Mouse (Mus musculus) midbrain, embryonic 14.5 days (tissue): Measurements from ENCODE around the gene Usp29. TPM values are rescaled to one million over a fixed set of nuclear protein-coding genes. Genes with fewer than 3 reads are reported as not detected.

ENCODE experiments used
- ATAC-seq: fragments of 200-750 bp; cut with Nextera tagmentation; 2 replicates; pipeline ENCODE4 v1.8.0; 2017; ENCODE audit warnings: moderate number of reproducible peaks, moderate library complexity; ENCODE audit not compliant: low FRiP score, low TSS enrichment
- DNase-seq: peaks from one replicate; pipeline ENCODE4 v3.0.0-alpha.2; 2015
- H3K27ac ChIP-seq: fragments of 300-500 bp; sonication (generic); replicated peaks from 2 replicates; pipeline ENCODE4 v1.5.1; 2014; ENCODE audit warnings: mild to moderate bottlenecking, low read depth, low read length, moderate library complexity
- H3K27me3 ChIP-seq: fragments of 300-500 bp; sonication (generic); 2 replicates; pipeline ENCODE4 v1.6.1; 2014; ENCODE audit warnings: low read length, control low read depth, mixed read lengths; ENCODE audit not compliant: control insufficient read depth, insufficient read depth
- H3K36me3 ChIP-seq: fragments of 300-500 bp; sonication (generic); 2 replicates; pipeline ENCODE4 v1.6.1; 2014; ENCODE audit warnings: low read length, control low read depth; ENCODE audit not compliant: control insufficient read depth, insufficient read depth
- H3K4me1 ChIP-seq: fragments of 300-500 bp; sonication (generic); 2 replicates; pipeline ENCODE4 v1.6.1; 2014; ENCODE audit warnings: mild to moderate bottlenecking, antibody characterized with exemption, low read length, control low read depth; ENCODE audit not compliant: control insufficient read depth, insufficient read depth
- H3K4me2 ChIP-seq: fragments of 300-500 bp; sonication (generic); 2 replicates; pipeline ENCODE4 v1.6.1; 2014; ENCODE audit warnings: mild to moderate bottlenecking, low read length, moderate library complexity
- H3K4me3 ChIP-seq: fragments of 300-500 bp; sonication (generic); replicated peaks from 2 replicates; pipeline ENCODE4 v1.5.1; 2014; ENCODE audit warnings: low read depth, low read length
- H3K9ac ChIP-seq: fragments of 300-500 bp; sonication (generic); replicated peaks from 2 replicates; pipeline ENCODE4 v1.6.1; 2014; ENCODE audit warnings: mild to moderate bottlenecking, low read length, moderate library complexity
- H3K9me3 ChIP-seq: fragments of 300-500 bp; sonication (generic); 2 replicates; pipeline ENCODE4 v1.6.1; 2016; ENCODE audit warnings: low read length, control low read depth, mixed read lengths; ENCODE audit not compliant: control insufficient read depth
- WGBS: fragments of 180-500 bp; shearing (Covaris S2); extraction: QIAGEN DNeasy Blood & Tissue Kit; methylation state at CpG from one replicate; pipeline ENCODE4 v1.1.7; 2014; 5-methylcytosine and 5-hydroxymethylcytosine counted together
- polyA plus RNA-seq: library from polyadenylated mRNA; unstranded; fragments of >200 nt; fragmentation: Nextera tagmentation; extraction: Ambion mirVana; gene quantifications from 2 replicates; pipeline ENCODE4 v1.2.1, GENCODE M21; 2014

Gene Usp29
- polyA plus RNA-seq = 31.6 and 35.0 TPM in 2 replicates

DNA sequence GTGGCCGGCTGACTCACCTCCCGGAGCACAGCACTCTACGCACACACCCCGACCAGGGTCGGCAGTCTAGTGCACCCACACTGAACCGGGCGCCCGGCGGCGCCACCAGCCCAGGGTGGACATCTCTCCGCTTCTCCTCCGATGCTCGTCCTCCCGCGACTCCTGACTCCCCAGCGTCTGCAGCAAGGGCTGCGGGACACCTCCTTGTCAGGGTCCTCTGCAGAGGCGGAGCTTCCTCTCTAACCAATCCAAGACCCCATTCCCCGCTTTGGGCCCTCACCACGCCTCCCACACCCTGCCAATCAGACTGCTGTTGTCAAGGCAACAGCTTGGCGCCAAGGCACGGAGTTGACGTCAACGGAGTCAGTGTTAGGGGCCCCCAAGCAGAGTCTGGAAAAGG, at the start of gene Usp29, which contains the start of gene Peg3:
Gene Usp29 (plus strand): TSS at position 338 of the 400 bp plus-strand sequence.
Gene Peg3 (minus strand): TSS at position 191 of the 400 bp plus-strand sequence.
- Histone ChIP-seq H3K27me3 (no peaks in the 10 kb centered on the region), H3K4me3 (peak within 1 kb of the TSS; percentile 56), H3K4me1 (no peaks in the 10 kb centered on the region), H3K9ac (peak within 1 kb of the TSS; percentile 64), H3K9me3 (peaks cover 30% of the 10 kb centered on the region), H3K27ac (peak within 1 kb of the TSS; percentile 87), H3K36me3 (peaks cover 4% of the 10 kb centered on the region; the same call in 1 of the 2 replicates), H3K4me2 (peak within 1 kb of the TSS; percentile 56)
- ATAC-seq (peak; percentile 46), DNase-seq (peak; percentile 94)
- 56% methylated on average over 24 of the region's 24 CpGs for WGBS

DNA sequence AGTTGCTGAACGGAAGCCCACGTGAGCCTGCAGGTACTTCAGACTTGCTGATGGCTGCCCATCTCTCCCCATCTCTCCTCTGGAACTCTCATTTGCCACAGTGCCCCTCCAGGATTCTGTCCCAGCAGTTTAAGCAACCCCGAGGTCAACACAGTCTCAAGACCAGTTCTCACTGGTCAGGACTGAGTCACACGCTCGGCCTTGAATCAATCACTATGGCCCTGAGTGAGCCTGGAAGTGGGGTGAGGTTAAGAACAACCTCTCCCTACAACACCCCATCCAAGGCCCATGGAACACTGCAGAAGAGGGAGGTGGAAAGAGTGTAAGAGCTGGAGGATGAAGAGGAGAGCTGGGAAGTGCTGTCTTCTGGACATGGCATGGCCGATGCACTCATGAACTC, 44.9 kb upstream of the Usp29 start:
- Histone ChIP-seq H3K27ac (no peak overlapping the region), H3K4me1 (no peaks in the 10 kb centered on the region), H3K4me2 (no peak overlapping the region), H3K27me3 (no peaks in the 10 kb centered on the region), H3K9me3 (no peaks in the 10 kb centered on the region), H3K4me3 (no peak overlapping the region), H3K9ac (no peak overlapping the region), H3K36me3 (no peaks in the 10 kb centered on the region)
- DNase-seq = no peak
- 94% methylated on average over 6 of the region's 6 CpGs for WGBS
- ATAC-seq = no peak

- no peaks in the 10 kb centered on the region for H3K4me1 ChIP-seq
- peak within 1 kb of the TSS; percentile 67 for H3K4me2 ChIP-seq
- ATAC-seq = peak; percentile 99
- no peaks in the 10 kb centered on the region for H3K27me3 ChIP-seq
- 11% methylated on average over 32 of the region's 32 CpGs for WGBS
- H3K4me3 ChIP-seq = peak within 1 kb of the TSS; percentile 42
- no peaks in the 10 kb centered on the region for H3K36me3 ChIP-seq
- peak within 1 kb of the TSS; percentile 14; the same call in 1 of the 2 replicates for H3K9ac ChIP-seq
- no peaks in the 10 kb centered on the region for H3K9me3 ChIP-seq
- DNase-seq = peak; percentile 96
- no peak within 1 kb of the TSS for H3K27ac ChIP-seq
Observed at GRCm38 (mm10) chr7:6696241-6697045, 33.9 kb upstream of the Usp29 start, which contains the start of gene Zim1. Gene Zim1 (minus strand): TSS chr7:6696450.

GRCm38 (mm10) chr7:6699230-6699629, 31.1 kb upstream of the Usp29 start:
- ATAC-seq (no peak), DNase-seq (no peak)
- no peak overlapping the region for H3K4me3 ChIP-seq
- WGBS = 86% methylated on average over 3 of the region's 3 CpGs
- H3K36me3 ChIP-seq = peaks cover 3% of the 10 kb centered on the region; the same call in 1 of the 2 replicates
- H3K27ac ChIP-seq = no peak overlapping the region
- H3K9me3 ChIP-seq = no peaks in the 10 kb centered on the region
- H3K4me2 ChIP-seq = no peak overlapping the region
- H3K4me1 ChIP-seq = no peaks in the 10 kb centered on the region
- no peak overlapping the region for H3K9ac ChIP-seq
- no peaks in the 10 kb centered on the region for H3K27me3 ChIP-seq

- WGBS = 95% methylated on average over 23 of the region's 23 CpGs
- H3K27ac ChIP-seq = no peak overlapping the region
- no peak overlapping the region for H3K9ac ChIP-seq
- no peak overlapping the region for H3K4me3 ChIP-seq
- H3K4me2 ChIP-seq = no peak overlapping the region
- no peak for DNase-seq
- H3K4me1 ChIP-seq = no peaks in the 10 kb centered on the region
- peaks cover 63% of the 10 kb centered on the region for H3K36me3 ChIP-seq
- no peaks in the 10 kb centered on the region for H3K9me3 ChIP-seq
- no peaks in the 10 kb centered on the region for H3K27me3 ChIP-seq
- ATAC-seq = no peak
Observed at GRCm38 (mm10) chr7:6707416-6708015, 22.9 kb upstream of the Usp29 start.

DNA sequence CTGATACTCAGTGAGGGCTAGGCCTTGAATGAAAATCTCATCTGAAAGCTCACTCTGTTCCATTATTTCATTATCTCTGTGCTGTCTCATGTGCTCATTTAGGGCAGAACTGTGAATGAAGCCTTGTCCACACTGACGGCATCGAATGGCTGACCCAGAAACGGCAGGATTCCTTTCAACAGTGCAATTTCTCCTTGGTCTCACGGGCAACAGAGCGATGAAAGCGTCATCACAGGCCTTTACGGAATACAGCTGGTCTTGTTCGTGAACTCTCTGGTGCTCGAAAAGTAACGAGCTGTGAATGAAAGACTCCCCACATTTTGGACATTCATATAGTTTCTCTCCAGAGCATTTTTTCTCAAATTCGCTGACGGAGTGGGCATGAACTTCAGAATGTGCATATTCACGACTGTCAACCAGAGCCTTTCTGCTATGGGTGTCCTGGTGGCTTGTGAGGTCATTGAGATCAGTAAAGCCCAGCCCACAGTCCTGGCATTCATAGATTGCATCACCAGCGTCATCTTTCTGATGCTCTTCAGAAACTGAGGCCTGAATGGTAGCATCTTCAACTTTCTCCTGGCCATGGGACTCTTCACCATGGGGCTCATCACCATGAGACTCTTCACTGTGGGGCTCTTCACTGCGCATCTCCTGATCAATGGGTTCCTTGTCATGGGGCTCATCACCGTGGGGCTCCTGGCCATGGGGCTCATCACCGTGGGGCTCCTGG, 21.8 kb upstream of the Usp29 start:
- 93% methylated on average over 17 of the region's 17 CpGs for WGBS
- no peak for ATAC-seq

GRCm38 (mm10) chr7:6709396-6709795, 21.0 kb upstream of the Usp29 start:
- ATAC-seq (no peak), DNase-seq (no peak)
- Histone ChIP-seq H3K4me3 (no peak overlapping the region), H3K36me3 (peaks cover 70% of the 10 kb centered on the region), H3K27ac (no peak overlapping the region), H3K4me1 (no peaks in the 10 kb centered on the region), H3K27me3 (no peaks in the 10 kb centered on the region), H3K9me3 (no peaks in the 10 kb centered on the region), H3K9ac (no peak overlapping the region), H3K4me2 (no peak overlapping the region)
- WGBS = 95% methylated on average over 15 of the region's 15 CpGs

More for the DNA sequence above, 21.8 kb upstream of the Usp29 start:
- Histone ChIP-seq H3K9ac (no peak overlapping the region), H3K27me3 (no peaks in the 10 kb centered on the region), H3K4me2 (no peak overlapping the region), H3K36me3 (peaks cover 74% of the 10 kb centered on the region), H3K27ac (no peak overlapping the region), H3K4me1 (no peaks in the 10 kb centered on the region), H3K4me3 (no peak overlapping the region), H3K9me3 (no peaks in the 10 kb centered on the region)
- no peak for DNase-seq

DNA sequence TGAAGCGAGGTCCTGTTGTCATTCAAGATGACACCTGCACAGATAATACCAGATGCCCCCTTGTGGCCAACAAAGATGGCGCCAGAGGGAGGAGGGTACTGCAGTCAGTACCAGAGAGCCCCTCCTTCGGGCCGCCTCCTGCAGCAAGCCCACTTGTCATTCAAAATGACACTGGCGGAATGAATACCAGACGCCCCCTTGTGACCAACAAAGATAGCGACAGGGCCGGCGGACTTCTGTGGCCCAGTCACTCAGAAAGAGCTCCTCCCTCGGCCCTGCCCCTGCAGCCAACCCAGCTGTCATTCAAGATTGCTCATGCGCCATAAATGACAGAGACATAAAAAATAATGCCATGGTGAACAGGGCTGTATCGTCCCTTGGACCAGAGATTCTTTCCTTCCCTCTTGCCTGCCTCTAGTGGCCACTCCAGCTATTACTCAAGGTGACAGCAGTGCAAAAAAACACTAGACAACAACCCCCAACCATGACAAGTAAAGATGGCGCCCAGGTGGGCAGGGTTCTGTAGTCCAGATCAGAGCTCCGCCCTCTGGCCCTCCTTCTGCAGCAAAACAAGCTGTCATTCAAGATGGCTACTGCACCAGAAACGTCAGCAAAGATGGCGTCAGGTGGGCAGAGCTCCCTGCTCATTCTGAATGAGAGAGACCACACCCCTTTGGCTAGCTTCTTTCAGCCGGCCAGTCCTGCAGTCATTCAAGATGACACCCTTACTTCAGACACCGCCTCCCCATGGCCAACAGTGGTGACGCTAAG, 2.8 kb upstream of the Usp29 start:
- H3K27me3 ChIP-seq = no peaks in the 10 kb centered on the region
- H3K9ac ChIP-seq = no peak overlapping the region
- 41% methylated on average over 19 of the region's 19 CpGs for WGBS
- peaks cover 8% of the 10 kb centered on the region for H3K36me3 ChIP-seq
- DNase-seq (peak; percentile 93), ATAC-seq (peak; percentile 64)
- peak overlapping the region; percentile 49 for H3K4me2 ChIP-seq
- peak overlapping the region; percentile 96 for H3K27ac ChIP-seq
- H3K4me1 ChIP-seq = no peaks in the 10 kb centered on the region
- H3K4me3 ChIP-seq = peak overlapping the region; percentile 56
- H3K9me3 ChIP-seq = peaks cover 30% of the 10 kb centered on the region
